Mouse (Mus musculus) limb, embryonic 14.5 days (tissue): ENCODE results near the gene Mef2c. TPM values are rescaled to one million over a fixed set of nuclear protein-coding genes. Genes with fewer than 3 reads are reported as not detected.

Experiments
- ATAC-seq: fragments of 200-750 bp; cut with Nextera tagmentation; 2 replicates; pipeline ENCODE4 v1.8.0; 2017; ENCODE audit warnings: low read depth, moderate number of reproducible peaks, moderate TSS enrichment; ENCODE audit not compliant: low FRiP score
- DNase-seq: peaks from one replicate; pipeline ENCODE4 v3.0.0-alpha.2; 2015; ENCODE audit warnings: low spot score
- H3K27ac ChIP-seq: fragments of 300-500 bp; sonication (generic); replicated peaks from 2 replicates; pipeline ENCODE4 v1.5.1; 2014; ENCODE audit warnings: low read depth, mild to moderate bottlenecking, low read length, moderate library complexity, mixed read lengths
- H3K27me3 ChIP-seq: fragments of 300-500 bp; sonication (generic); 2 replicates; pipeline ENCODE4 v1.6.1; 2014; ENCODE audit warnings: low read length, mixed read lengths; ENCODE audit not compliant: control insufficient read depth, insufficient read depth
- H3K36me3 ChIP-seq: fragments of 300-500 bp; sonication (generic); 2 replicates; pipeline ENCODE4 v1.6.1; 2014; ENCODE audit warnings: mild to moderate bottlenecking, low read length, moderate library complexity, mixed read lengths; ENCODE audit not compliant: control insufficient read depth, insufficient read depth
- H3K4me1 ChIP-seq: fragments of 300-500 bp; sonication (generic); 2 replicates; pipeline ENCODE4 v1.6.1; 2014; ENCODE audit warnings: antibody characterized with exemption, low read length, mixed read lengths; ENCODE audit not compliant: control insufficient read depth, insufficient read depth
- H3K4me2 ChIP-seq: fragments of 300-500 bp; sonication (generic); replicated peaks from 2 replicates; pipeline ENCODE4 v1.6.1; 2014; ENCODE audit warnings: low read depth, mild to moderate bottlenecking, low read length, moderate library complexity; ENCODE audit not compliant: severe bottlenecking
- H3K4me3 ChIP-seq: fragments of 300-500 bp; sonication (generic); replicated peaks from 2 replicates; pipeline ENCODE4 v1.5.1; 2014; ENCODE audit warnings: low read length
- H3K9ac ChIP-seq: fragments of 300-500 bp; sonication (generic); 2 replicates; pipeline ENCODE4 v1.6.1; 2014; ENCODE audit warnings: mild to moderate bottlenecking, low read depth, low read length, moderate library complexity; ENCODE audit not compliant: severe bottlenecking
- H3K9me3 ChIP-seq: fragments of 300-500 bp; sonication (generic); 2 replicates; pipeline ENCODE4 v1.6.1; 2016; ENCODE audit warnings: low read length; ENCODE audit not compliant: control insufficient read depth
- POLR2A ChIP-seq: fragments of 200-500 bp; IDR thresholded peaks from 2 replicates; pipeline ENCODE4 v1.8.0; 2012; ENCODE audit warnings: inconsistent platforms, mild to moderate bottlenecking, moderate library complexity, borderline replicate concordance; ENCODE audit not compliant: insufficient read depth, insufficient read length; ENCODE audit errors: extremely low read depth
- WGBS: fragments of 180-500 bp; shearing (Covaris S2); extraction: QIAGEN DNeasy Blood & Tissue Kit; methylation state at CpG from one replicate; pipeline ENCODE4 v1.1.7; 2014; 5-methylcytosine and 5-hydroxymethylcytosine counted together
- polyA plus RNA-seq, 2 experiments: library from polyadenylated mRNA; depleted of rRNA in 1 of 2; stranded (reverse) in 1 of 2; unstranded in 1 of 2; fragments of >200 nt; fragmentation: Nextera tagmentation in 1 of 2; extraction: Ambion mirVana in 1 of 2; gene quantifications; 2 replicates each; pipeline versions ENCODE4 v1.2.1 to v1.2.3; 2012 to 2014

Mef2c gene
- polyA plus RNA-seq, 2 experiments, result 50.0 to 158 TPM

- Histone ChIP-seq H3K9ac (no peak overlapping the region), H3K4me1 (0 out of 2 replicates have a peak, but pooled peaks cover 10% of the 10 kb centered on the region), H3K4me3 (no peak overlapping the region), H3K4me2 (no peak overlapping the region), H3K36me3 (no peaks in the 10 kb centered on the region), H3K27ac (no peak overlapping the region), H3K27me3 (no peaks in the 10 kb centered on the region), H3K9me3 (no peaks in the 10 kb centered on the region)
- ATAC-seq (no peak), DNase-seq (no peak)
- 86% methylated on average over 4 of the region's 4 CpGs for WGBS
- no peak for TF ChIP-seq POLR2A
Measured at GRCm38 (mm10) chr13:83530889-83531288, 27.1 kb downstream of the Mef2c start.

GRCm38 (mm10) chr13:83531968-83532591 is 28.2 kb downstream of the Mef2c start:
- Histone ChIP-seq H3K4me1 (0 out of 2 replicates have a peak, but pooled peaks cover 7% of the 10 kb centered on the region), H3K4me2 (no peak overlapping the region), H3K9ac (no peak overlapping the region), H3K4me3 (no peak overlapping the region), H3K27ac (no peak overlapping the region), H3K27me3 (no peaks in the 10 kb centered on the region), H3K36me3 (no peaks in the 10 kb centered on the region), H3K9me3 (no peaks in the 10 kb centered on the region)
- ATAC-seq (peak; percentile 63; the same call in 1 of the 2 replicates), DNase-seq (peak; percentile 46)
- 44% methylated on average over 8 of the region's 8 CpGs for WGBS
- TF ChIP-seq POLR2A, result no peak

- H3K4me3 ChIP-seq, result no peak overlapping the region
- 55% methylated on average over 3 of the region's 3 CpGs for WGBS
- DNase-seq (no peak), ATAC-seq (no peak)
- H3K4me1 ChIP-seq, result 0 out of 2 replicates have a peak, but pooled peaks cover 7% of the 10 kb centered on the region
- no peaks in the 10 kb centered on the region for H3K9me3 ChIP-seq
- H3K9ac ChIP-seq, result no peak overlapping the region
- no peaks in the 10 kb centered on the region for H3K36me3 ChIP-seq
- TF ChIP-seq POLR2A, result no peak
- no peaks in the 10 kb centered on the region for H3K27me3 ChIP-seq
- H3K4me2 ChIP-seq, result no peak overlapping the region
- H3K27ac ChIP-seq, result no peak overlapping the region
Measured at GRCm38 (mm10) chr13:83536361-83536760, 32.5 kb downstream of the Mef2c start.

GRCm38 (mm10) chr13:83537163-83537562 is 33.3 kb downstream of the Mef2c start:
- Histone ChIP-seq H3K4me1 (0 out of 2 replicates have a peak, but pooled peaks cover 4% of the 10 kb centered on the region), H3K4me3 (no peak overlapping the region), H3K27ac (no peak overlapping the region), H3K9me3 (no peaks in the 10 kb centered on the region), H3K36me3 (no peaks in the 10 kb centered on the region), H3K9ac (no peak overlapping the region), H3K27me3 (no peaks in the 10 kb centered on the region), H3K4me2 (no peak overlapping the region)
- no peak for ATAC-seq
- 48% methylated on average over 5 of the region's 5 CpGs for WGBS
- no peak for TF ChIP-seq POLR2A
- no peak for DNase-seq

GRCm38 (mm10) chr13:83539921-83540320 is 36.1 kb downstream of the Mef2c start:
- no peak for ATAC-seq
- Histone ChIP-seq H3K9me3 (no peaks in the 10 kb centered on the region), H3K27me3 (no peaks in the 10 kb centered on the region), H3K36me3 (no peaks in the 10 kb centered on the region), H3K4me2 (no peak overlapping the region), H3K4me3 (no peak overlapping the region), H3K9ac (no peak overlapping the region), H3K27ac (no peak overlapping the region), H3K4me1 (0 out of 2 replicates have a peak, but pooled peaks cover 4% of the 10 kb centered on the region)
- DNase-seq, result no peak
- no peak for TF ChIP-seq POLR2A

GRCm38 (mm10) chr13:83542666-83543065 is 38.8 kb downstream of the Mef2c start:
- DNase-seq, result no peak
- WGBS, result 83% methylated on average over 5 of the region's 5 CpGs
- no peak overlapping the region for H3K4me3 ChIP-seq
- H3K9ac ChIP-seq, result no peak overlapping the region
- H3K4me2 ChIP-seq, result no peak overlapping the region
- no peak for TF ChIP-seq POLR2A
- H3K9me3 ChIP-seq, result no peaks in the 10 kb centered on the region
- H3K36me3 ChIP-seq, result no peaks in the 10 kb centered on the region
- H3K27me3 ChIP-seq, result no peaks in the 10 kb centered on the region
- ATAC-seq, result no peak
- 0 out of 2 replicates have a peak, but pooled peaks cover 4% of the 10 kb centered on the region for H3K4me1 ChIP-seq
- no peak overlapping the region for H3K27ac ChIP-seq
